Mouse (Mus musculus): Measurements from ENCODE around the gene Wfdc21.

Wfdc21 gene

GRCm38 (mm10) chr11:83802166-83802565 is 55.4 kb downstream of the Wfdc21 start:
- DNase-seq (ENCODE audit: low read depth, low spot score) = no peak
